Mouse (Mus musculus): ENCODE data around the gene Zpbp2. TPM values are rescaled to one million over a fixed set of nuclear protein-coding genes. Genes with fewer than 3 reads are reported as not detected.

Gene Zpbp2
- polyA plus RNA-seq, 1 experiment, result 0.23 TPM

DNA sequence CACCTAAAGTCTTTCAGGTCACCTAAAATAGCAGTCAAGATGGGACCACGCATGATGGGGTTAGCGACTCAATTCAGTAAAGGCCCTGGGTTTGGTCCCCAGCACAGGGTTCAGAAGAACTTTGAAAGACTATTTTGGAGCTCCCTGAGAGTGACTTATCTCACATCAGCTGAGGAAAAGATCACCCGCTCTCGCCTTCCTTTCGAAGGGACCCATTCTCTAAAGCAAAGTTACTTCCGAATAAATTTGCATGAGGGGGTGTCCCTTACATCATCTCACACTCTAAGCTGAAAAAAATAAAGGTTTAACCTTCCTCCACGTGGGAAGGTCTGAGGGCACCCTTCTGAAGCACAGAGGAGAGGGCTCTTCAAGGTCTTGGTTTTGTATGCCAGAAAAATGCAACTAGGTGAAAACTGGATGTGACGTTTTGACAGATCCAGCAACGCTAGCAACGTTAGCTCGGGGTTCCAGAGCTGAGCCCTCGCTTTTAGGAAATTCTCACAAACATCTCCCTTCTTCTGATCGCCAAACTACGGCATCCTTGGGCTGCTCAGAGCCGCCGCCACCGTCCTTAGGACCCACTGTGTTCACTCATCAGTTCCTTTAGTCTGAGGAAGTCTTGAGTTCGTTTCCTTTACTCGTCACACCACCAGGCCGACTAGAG lies 454 bp upstream of the Zpbp2 start:
- Histone ChIP-seq H3K27ac (ENCODE audit: insufficient read depth, low read length) (no peak overlapping the region), H3K4me3 (ENCODE audit: insufficient read depth, low read length) (peak overlapping the region; percentile 73), H3K4me1 (ENCODE audit: control insufficient read depth, insufficient read depth, low read length) (no peaks in the 10 kb centered on the region)
- TF ChIP-seq CTCF (IDR thresholded peaks at IDR 0.05; ENCODE audit: extremely low read depth, insufficient read depth, low read length) (no peak), POLR2A (IDR thresholded peaks at IDR 0.05; ENCODE audit: extremely low read depth, insufficient read depth, low read length) (no peak)

DNA sequence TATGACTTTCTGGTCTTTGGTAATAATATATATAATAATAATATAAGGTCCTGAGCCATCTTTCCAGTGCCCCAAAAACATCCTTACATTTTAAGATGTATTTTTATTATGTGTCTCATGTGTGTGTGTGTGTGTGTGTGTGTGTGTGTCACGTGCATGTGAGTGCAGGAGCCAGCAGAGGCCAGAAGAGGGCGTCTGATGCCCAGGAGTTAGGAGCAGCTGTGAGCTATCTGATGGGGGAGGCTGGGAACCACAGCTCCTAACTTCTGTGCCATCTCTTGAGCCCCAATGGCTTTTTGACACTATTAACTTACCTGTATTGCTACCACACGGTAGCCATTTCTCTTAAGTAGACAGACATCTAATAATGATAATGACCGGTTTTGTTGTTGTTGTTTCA lies 3.1 kb downstream of the Zpbp2 start:
- H3K27ac ChIP-seq (ENCODE audit: insufficient read depth, low read length), result no peak overlapping the region
- H3K4me3 ChIP-seq (ENCODE audit: insufficient read depth, low read length), result no peak overlapping the region
- no peak for TF ChIP-seq CTCF (IDR thresholded peaks at IDR 0.05; ENCODE audit: extremely low read depth, insufficient read depth, low read length)
- TF ChIP-seq POLR2A (IDR thresholded peaks at IDR 0.05; ENCODE audit: extremely low read depth, insufficient read depth, low read length), result no peak
- H3K4me1 ChIP-seq (ENCODE audit: control insufficient read depth, insufficient read depth, low read length), result no peaks in the 10 kb centered on the region

DNA sequence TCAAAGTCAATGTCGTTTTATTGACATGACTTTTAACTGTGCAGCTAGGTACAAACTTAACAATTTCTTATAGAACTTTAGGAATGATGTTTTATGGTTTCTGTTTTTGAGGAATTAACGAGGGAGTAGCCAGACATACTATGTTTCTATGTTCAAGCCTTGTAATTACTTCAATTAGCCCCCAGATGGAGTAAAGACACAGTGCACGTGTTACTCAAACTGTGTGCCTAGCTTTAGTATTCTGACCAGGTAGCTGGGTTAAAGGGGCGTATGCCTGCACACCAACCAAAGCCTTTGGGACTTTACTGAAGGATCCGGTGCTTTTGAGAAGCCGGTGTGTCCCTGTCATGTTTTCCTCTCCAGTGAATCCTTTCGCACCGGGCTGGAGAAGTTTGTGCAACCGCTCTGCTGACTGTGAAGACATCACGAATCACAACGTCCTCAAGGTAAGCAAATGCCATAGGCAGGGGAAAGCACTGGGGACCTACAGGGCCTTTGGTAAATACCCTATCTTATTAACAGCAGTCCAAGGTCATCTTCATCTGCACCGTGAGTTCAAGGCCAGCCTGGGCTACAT lies 4.3 kb downstream of the Zpbp2 start:
- no peak overlapping the region for H3K27ac ChIP-seq (ENCODE audit: insufficient read depth, low read length)
- no peaks in the 10 kb centered on the region for H3K4me1 ChIP-seq (ENCODE audit: control insufficient read depth, insufficient read depth, low read length)
- no peak overlapping the region for H3K4me3 ChIP-seq (ENCODE audit: insufficient read depth, low read length)
- TF ChIP-seq CTCF (IDR thresholded peaks at IDR 0.05; ENCODE audit: extremely low read depth, insufficient read depth, low read length), result no peak
- TF ChIP-seq POLR2A (IDR thresholded peaks at IDR 0.05; ENCODE audit: extremely low read depth, insufficient read depth, low read length), result no peak

DNA sequence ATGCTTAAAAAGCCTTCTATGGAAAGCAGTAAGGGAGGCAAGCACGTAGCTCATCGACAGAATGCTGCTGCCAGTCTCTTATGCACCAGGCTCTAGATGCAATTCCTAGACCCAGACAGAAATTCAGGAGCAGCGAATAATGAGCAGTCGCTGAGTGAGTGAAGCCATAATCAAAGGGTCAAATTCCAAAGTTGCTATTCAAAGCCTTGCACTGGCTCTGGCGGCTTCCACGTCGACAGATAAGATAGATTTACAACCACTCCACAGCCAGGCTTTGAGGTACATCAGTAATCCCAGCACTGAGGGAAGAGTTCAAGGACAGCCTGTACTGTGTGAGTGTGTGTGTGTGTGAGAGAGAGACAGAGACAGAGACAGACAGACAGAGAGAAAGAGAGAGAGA lies 10.0 kb downstream of the Zpbp2 start:
- Histone ChIP-seq H3K4me3 (ENCODE audit: insufficient read depth, low read length) (no peak overlapping the region), H3K4me1 (ENCODE audit: control insufficient read depth, insufficient read depth, low read length) (no peaks in the 10 kb centered on the region), H3K27ac (ENCODE audit: insufficient read depth, low read length) (no peak overlapping the region)
- TF ChIP-seq CTCF (IDR thresholded peaks at IDR 0.05; ENCODE audit: extremely low read depth, insufficient read depth, low read length) (no peak), POLR2A (IDR thresholded peaks at IDR 0.05; ENCODE audit: extremely low read depth, insufficient read depth, low read length) (no peak)

DNA sequence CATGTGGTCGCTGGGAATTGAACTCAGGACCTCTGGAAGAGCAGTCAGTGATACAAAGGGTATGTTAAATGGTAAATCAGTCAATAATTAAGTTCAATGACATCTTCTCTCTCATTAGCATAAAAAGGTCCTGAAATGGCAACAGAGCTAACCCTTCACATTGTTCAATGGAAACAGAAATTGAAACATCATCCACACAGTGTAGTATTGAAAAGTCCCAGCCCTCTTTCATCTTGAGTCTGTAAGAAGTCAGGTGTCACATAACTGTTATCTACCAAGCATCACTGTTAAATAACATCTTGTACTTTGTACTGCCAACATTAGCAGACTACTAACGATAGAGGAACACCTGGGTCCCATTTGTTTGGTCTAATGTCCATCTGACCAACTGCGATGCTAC lies 12.1 kb downstream of the Zpbp2 start:
- no peak overlapping the region for H3K27ac ChIP-seq (ENCODE audit: insufficient read depth, low read length)
- TF ChIP-seq CTCF (IDR thresholded peaks at IDR 0.05; ENCODE audit: extremely low read depth, insufficient read depth, low read length), result no peak
- no peak for TF ChIP-seq POLR2A (IDR thresholded peaks at IDR 0.05; ENCODE audit: extremely low read depth, insufficient read depth, low read length)

DNA sequence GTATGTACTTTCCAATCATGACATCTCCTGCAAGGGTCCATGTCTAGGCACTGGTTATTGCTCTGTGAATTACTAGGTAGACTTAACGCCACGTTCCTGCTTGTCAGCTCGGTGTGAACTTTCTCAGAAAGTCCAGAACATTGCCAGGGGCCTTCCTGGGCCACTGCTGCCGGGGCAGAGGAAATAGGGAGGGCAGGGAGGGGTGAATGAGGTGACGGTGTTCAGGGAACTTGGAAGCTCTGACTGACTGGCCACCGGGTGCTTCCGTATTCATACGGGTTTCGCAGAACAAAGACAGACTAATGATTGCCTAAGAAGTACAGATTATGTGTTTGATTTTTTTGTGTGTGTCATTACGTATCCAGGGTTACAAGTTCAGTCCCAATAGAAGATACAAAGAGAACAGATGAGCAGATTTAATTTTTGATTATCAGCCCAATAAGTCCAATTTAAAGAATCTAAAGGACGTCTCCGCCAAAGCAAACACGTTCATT lies 13.1 kb downstream of the Zpbp2 start:
- Histone ChIP-seq H3K4me1 (ENCODE audit: control insufficient read depth, insufficient read depth, low read length) (no peaks in the 10 kb centered on the region), H3K27ac (ENCODE audit: insufficient read depth, low read length) (no peak overlapping the region), H3K4me3 (ENCODE audit: insufficient read depth, low read length) (no peak overlapping the region)
- TF ChIP-seq CTCF (IDR thresholded peaks at IDR 0.05; ENCODE audit: extremely low read depth, insufficient read depth, low read length), result no peak
- no peak for TF ChIP-seq POLR2A (IDR thresholded peaks at IDR 0.05; ENCODE audit: extremely low read depth, insufficient read depth, low read length)

More for the DNA sequence above, 12.1 kb downstream of the Zpbp2 start:
- H3K4me3 ChIP-seq (ENCODE audit: insufficient read depth, low read length), result no peak overlapping the region
- no peaks in the 10 kb centered on the region for H3K4me1 ChIP-seq (ENCODE audit: control insufficient read depth, insufficient read depth, low read length)

DNA sequence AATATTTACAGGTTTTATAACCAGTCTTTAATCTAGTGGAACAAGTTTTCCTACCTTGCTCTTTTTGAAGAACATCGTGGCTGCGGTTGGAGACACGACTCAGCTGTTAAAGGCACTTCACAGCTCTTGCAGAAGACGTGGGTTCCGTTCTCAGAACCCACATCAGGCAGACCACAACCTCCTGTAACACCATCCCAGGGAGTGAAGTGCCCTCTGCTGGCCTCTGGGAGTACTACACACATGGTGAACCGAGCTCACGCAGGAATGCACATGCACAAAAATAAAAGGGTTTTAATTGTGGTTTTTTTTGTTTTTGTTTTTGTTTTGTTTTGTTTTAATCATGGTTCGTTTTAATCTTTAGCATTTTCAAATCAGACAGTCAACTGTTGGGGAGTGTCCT lies 17.4 kb downstream of the Zpbp2 start:
- H3K27ac ChIP-seq (ENCODE audit: insufficient read depth, low read length), result no peak overlapping the region
- H3K4me1 ChIP-seq (ENCODE audit: control insufficient read depth, insufficient read depth, low read length), result no peaks in the 10 kb centered on the region
- TF ChIP-seq CTCF (IDR thresholded peaks at IDR 0.05; ENCODE audit: extremely low read depth, insufficient read depth, low read length) (no peak), POLR2A (IDR thresholded peaks at IDR 0.05; ENCODE audit: extremely low read depth, insufficient read depth, low read length) (no peak)
- H3K4me3 ChIP-seq (ENCODE audit: insufficient read depth, low read length), result no peak overlapping the region

DNA sequence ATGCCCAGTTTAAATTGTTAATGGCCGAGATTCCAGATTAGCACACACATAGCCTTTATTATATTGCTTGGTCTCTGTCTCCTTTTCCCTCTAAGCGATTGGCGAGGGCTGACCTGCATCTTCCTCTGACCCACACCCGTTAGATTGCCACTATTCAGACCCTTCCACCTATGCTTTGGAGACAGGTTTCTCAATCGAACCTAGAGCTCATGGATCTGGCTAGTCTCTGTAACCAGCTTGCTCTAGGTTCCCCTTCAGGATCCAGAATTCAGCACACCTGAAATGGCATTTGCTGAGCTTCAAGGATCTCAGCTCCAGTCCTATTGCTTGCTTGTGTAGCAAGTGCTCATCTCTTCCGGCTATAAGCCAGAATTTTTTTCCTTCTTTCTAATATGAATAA lies 18.6 kb downstream of the Zpbp2 start:
- Histone ChIP-seq H3K4me1 (ENCODE audit: control insufficient read depth, insufficient read depth, low read length) (no peaks in the 10 kb centered on the region), H3K4me3 (ENCODE audit: insufficient read depth, low read length) (no peak overlapping the region), H3K27ac (ENCODE audit: insufficient read depth, low read length) (no peak overlapping the region)
- no peak for TF ChIP-seq CTCF (IDR thresholded peaks at IDR 0.05; ENCODE audit: extremely low read depth, insufficient read depth, low read length)
- no peak for TF ChIP-seq POLR2A (IDR thresholded peaks at IDR 0.05; ENCODE audit: extremely low read depth, insufficient read depth, low read length)

DNA sequence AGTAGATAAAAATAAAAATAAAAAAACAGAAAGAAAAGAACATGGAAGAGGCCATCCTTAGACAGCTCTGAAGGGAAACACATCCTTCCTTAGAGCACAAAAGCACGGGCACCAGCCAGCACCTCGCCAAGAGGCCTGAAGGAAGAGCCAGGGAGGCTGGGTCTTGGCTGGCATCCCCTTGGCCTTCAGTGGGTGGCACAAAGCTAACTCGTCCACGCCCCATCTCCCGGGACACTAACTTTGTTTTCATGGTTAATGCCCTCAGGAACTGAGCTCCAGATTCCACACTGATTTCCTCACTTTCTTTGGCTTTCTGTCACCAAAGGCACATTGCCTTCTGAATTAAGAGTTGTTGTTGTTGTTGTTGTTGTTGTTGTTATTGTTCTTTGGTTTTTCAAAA lies 26.9 kb downstream of the Zpbp2 start:
- no peak overlapping the region for H3K27ac ChIP-seq (ENCODE audit: insufficient read depth, low read length)

More for the DNA sequence above, 26.9 kb downstream of the Zpbp2 start:
- Histone ChIP-seq H3K4me3 (ENCODE audit: insufficient read depth, low read length) (no peak overlapping the region), H3K4me1 (ENCODE audit: control insufficient read depth, insufficient read depth, low read length) (no peaks in the 10 kb centered on the region)
- TF ChIP-seq CTCF (IDR thresholded peaks at IDR 0.05; ENCODE audit: extremely low read depth, insufficient read depth, low read length) (no peak), POLR2A (IDR thresholded peaks at IDR 0.05; ENCODE audit: extremely low read depth, insufficient read depth, low read length) (no peak)
